Mouse (Mus musculus) neutrophil, adult 5-6 weeks (primary cell): ENCODE data around the gene Ezr. TPM values are rescaled to one million over a fixed set of nuclear protein-coding genes. Genes with fewer than 3 reads are reported as not detected.
A peak's percentile ranks its signal among the peaks of the same experiment; 100 is the strongest.
"Not testable (repeated sequence)": the region's sequence is repeated elsewhere in the genome, so short reads cannot be mapped to it uniquely, and the experiment has no call there.

Source experiments
- ATAC-seq: fragments of 151-379, 151-347 bp; 2 replicates; pipeline ENCODE4 v1.8.0; 2017; ENCODE audit warnings: mild to moderate bottlenecking, moderate TSS enrichment; ENCODE audit not compliant: insufficient number of reproducible peaks, poor library complexity, low FRiP score, severe bottlenecking; ENCODE audit errors: extremely low read depth
- total RNA-seq: library from RNA; stranded (forward); fragments of 200-1000 nt; gene quantifications from 2 replicates; pipeline ENCODE4 v1.2.3, GENCODE M21; 2017

Ezr gene
- total RNA-seq, 1 experiment from 2014 or later = 692 TPM

DNA sequence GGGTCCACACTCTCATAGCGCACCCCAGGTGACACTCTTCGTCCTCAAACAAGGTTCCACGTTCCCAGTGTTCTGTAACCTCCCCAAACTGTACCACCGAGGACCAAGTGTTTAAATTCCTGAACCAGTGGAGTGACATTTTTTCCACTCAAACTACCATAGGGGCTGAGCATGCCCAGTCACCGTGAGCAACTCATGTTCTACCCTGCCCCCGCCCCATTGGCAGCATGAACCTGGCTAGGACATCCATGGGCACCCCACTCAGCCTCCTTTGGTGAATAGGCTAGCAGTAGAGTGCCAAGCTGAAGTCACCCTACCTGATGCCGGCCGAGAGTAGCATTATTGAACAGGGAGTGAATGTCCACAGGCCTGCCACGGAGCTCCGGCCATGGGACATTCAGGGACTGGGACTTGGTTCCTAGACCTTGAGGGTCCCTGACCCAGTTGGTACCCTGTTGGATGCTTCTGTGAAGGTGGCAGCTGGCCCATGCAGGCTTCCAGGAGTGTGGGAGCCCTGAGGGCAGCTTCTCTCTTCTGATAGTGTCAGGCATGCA is 49.2 kb downstream of the Ezr start:
- no peak for ATAC-seq

DNA sequence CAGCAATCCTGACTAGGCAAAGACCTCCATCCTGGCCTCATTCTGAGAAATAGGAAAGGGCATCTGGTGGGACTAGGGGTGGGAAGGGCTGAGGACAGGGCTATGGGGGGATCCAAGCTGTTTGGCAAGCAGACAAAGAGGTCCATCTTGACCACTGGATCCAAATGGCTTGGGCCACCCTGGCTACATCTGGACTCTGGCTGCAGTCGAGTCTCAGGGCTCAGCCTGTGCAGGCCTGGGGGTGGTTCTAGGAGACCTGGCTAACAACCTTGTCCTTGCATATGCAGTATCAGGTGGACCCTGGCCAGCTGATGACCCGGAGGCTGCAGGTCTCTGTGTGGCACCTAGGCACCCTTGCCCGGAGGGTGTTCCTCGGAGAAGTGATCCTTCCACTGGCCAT is 49.9 kb downstream of the Ezr start:
- no peak for ATAC-seq

DNA sequence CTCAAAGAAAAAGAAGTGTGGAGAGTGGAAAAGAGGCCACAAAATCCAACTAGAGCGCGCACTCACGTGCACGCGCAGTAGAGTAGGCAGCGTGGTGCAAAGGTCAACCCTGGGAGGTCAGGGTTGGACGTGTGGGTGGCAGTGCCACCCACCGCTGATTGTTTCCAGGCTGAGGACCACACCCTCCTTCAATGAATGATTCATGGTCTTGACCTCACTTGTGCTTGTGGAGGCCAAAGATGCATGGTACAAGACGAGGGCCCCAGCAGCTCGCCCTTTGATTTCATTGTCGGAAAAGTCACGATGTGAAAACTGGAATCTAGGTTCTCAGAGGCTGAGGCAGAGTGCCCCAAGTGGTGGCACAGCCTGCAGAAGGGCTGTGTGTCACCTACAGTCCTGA is 51.0 kb downstream of the Ezr start:
- ATAC-seq = no peak

DNA sequence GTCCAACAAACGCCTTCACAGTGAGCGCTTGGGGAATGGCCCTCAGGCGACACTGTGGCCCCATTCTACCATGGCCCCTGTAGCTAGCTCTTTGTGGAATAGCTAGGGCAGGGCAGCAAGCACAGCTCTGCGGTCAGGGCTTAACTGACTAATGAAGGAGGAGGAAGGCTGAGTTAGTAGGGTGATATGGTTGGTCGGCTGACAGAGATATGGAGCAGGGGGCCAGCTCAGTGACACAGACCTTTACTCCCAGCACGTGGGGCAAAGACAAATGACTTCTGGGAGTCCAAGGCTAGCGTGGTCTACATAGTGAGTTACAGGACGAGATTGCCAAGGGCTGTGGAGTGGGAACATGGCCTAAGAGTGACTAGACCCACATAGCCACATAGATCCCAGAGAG is 51.5 kb downstream of the Ezr start:
- ATAC-seq = no peak

DNA sequence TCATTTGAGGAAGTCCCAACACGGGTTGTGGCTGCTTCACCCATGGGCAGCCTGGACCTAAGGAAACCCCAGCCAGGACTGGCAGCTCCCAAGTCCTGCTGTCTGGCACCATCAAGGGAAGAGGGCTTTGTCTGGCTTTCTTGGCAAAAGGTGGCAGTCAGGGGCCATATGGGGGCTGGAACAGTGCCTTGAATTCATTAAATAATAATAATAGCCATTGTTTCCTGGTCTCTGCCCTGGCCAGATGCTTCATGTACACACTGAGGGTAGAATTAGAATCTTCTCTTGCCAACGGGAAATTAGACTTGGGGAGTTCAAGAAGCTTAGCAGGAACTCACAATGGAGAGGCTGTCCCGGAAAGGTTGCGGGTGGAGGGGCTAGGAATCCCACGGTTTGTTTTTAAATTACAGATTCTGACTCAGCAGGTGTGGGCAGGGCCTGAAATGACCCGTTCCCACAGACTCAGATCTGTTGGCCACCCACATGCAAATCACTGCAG is 53.3 kb downstream of the Ezr start:
- no peak for ATAC-seq

DNA sequence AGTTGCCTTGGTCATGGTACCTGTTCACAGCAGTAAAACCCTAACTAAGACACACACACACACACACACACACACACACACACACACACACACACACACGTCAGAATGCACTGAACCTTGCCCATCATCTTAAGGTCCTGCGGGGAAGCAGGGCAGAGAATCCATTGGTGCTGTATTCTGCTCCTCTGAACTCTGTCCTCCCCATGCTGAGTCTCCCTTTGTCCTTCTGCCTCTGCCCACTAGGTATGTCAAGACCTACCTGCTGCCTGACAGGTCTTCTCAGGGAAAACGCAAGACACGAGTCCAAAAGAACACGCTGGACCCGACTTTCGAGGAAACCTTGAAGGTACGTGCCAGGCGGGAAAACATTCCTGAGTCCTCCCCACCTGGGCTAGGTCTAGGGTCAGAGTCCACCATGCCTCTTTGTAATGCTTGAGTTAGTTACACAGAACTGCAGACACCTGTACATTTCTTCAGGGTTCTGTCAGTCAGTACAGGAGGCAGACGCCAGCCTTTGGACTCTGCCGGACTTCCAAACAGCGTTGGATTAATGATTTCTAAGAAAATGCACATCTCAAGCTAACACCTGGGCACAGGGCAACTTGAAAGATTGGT is 54.5 kb downstream of the Ezr start:
- ATAC-seq = no peak

DNA sequence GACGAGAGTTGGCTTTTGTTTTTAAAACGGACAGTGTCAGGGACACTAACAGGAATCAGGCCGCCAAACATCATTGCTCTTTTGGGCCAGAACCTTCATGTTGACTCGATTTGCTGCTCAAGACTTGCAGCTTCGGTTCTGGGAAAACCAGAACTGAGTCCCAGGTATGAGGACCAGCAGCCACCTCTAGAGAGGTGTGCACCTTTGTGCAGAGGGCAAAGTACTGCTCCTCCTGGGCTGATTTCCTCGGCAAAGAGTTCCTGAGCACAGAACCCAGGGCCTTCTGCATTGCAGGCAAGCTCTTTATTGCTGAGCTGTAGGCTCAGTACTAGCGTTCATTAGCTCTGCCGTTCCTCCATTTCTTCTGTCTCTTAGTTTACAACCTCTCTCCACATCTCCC is 68.6 kb downstream of the Ezr start:
- not testable (repeated sequence) for ATAC-seq

DNA sequence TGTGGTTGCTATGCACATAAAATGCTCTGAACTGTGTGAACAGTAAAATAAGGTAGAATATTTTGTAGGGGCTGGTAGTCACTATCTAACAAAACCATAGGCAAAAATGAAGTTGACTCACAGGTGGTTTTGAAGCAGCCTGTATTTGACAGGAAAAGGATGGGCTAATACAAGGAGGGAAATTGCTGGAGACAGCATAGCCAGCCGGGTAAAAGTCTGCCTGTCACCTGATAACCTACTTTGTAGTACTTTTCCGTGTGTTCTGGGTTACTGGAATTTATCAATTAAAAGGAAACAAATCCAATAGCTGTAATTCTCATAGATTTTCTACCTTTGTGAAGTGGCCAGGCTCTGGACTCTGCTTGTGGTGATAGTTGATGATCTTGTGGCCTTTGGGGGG is 69.1 kb downstream of the Ezr start:
- ATAC-seq = not testable (repeated sequence)

DNA sequence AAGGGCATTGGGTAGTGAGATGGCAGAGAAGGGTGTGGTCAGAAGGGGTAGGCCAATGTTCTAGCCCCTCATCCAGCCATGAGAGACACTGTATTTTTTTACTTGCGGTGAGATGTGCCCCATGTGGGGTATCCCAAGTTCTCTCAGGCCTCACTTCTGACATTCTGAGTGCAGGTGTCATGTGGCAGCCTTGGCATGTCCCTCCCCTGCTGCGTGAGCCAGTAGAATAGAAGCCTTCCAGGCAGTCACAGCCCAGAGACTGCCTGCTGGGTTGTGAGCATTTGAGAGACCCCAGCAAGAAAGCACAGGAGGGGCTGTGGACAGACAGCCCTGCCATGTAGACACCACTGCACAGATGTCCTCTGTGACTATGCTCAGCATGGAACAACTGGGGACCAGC is 74.4 kb downstream of the Ezr start:
- ATAC-seq = not testable (repeated sequence)

DNA sequence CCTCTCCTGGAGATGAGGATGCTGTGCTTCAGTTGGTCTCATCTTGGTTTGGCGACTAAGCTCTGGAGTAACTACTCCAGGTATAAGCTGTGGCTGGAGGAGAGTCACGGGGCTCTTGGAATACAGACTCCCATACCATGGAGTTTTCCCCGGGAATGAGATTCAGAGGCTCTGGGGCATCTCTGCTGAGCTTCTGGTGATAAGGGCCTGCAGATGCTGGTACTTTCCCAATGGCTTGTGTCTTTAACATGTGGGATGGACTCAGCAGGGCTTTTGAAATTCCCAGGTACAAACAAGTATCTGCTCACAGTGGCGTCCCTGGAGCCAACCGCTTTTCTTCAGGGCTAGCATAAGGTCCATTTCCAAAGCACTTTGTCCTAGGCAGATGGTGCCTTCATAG is 75.2 kb downstream of the Ezr start:
- not testable (repeated sequence) for ATAC-seq

DNA sequence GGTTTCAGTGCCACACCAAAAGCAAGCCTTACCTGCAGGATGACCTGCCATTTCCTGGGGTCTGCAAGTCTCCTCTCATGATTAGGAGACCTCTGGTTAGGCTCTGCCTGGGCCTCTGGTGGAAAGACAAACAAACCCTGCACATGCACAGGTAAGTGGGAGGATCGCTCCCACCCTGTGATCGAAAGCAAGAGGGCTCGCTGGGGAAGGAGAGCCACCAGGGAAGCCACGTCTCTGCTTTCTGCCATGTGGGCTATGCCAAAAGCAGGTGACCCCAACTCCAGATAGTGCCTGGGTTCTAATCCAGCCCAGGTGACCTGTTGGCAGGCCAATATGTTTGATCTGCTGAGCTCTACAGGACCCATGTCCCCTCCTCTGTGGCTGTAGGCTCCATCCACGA is 76.1 kb downstream of the Ezr start:
- ATAC-seq = not testable (repeated sequence)

DNA sequence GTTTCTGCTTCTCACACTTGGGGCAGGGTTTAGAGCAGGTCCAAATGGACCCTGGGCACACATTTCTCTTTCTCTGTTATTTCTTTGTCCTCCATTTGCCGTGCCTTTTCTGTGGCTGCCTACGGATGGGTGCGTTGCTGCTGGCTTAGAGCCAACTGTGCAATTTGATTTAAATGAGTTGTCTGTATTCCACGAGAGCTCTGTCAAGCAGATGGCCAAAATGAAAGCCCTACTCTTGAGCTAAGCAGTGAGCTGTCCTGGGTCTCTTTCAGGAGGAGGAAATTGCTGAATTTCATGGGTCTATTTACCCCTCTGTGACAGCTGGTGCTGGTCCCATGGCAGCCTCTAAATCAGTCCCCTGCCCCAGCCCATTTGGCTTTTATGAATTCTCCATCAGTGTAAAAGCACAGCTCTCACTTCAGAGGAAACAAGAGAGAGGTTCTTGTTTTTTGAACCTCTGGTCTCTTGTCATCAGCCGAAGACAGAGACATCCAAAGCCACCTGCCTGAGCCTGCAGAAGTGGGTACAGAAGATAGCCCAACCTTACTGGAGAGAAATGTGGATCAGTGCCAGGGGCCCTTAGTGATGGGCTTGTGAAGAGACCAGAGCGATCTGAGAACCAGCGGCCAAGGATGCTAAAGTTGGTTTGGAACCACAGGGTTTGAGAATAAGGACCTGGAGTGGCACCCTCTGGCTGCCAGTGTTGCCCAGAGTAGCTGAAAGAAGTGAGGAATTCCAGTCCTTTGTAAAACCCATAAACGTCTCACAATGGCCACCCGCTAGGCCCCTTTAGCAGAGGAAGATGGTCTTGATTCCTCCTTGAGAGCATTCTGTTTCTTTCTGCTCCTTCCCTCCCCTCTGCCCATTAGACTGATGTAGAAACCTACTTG is 79.0 kb downstream of the Ezr start:
- not testable (repeated sequence) for ATAC-seq

DNA sequence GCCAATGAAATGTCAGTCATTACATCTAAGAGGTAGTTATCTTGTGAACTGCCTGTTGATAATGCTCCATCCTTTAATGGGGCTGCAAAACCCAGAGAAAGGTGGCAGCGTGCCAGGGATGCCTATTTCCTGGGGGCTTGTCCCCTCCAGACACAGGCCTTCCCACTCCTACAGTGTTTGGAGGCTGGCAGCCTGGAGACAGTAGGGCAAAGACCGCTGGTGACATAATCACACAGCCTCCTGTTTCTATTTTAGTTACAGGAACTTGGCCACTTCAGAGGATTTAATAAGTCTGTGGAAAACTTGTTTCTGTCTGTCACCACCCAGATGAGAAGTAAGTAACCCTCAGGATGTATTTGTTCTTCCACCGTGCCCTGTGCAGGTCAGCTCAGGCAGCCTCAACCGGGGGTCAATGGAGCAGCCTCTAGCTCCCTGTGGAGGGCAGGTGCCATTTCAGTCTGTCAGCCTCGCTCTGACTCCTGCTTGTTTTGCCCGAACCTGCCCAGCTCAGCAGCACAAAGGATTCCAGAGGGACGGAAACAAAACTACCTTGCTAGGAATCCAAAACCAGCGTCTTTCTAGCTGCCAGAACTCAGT is 79.9 kb downstream of the Ezr start:
- ATAC-seq = not testable (repeated sequence)

DNA sequence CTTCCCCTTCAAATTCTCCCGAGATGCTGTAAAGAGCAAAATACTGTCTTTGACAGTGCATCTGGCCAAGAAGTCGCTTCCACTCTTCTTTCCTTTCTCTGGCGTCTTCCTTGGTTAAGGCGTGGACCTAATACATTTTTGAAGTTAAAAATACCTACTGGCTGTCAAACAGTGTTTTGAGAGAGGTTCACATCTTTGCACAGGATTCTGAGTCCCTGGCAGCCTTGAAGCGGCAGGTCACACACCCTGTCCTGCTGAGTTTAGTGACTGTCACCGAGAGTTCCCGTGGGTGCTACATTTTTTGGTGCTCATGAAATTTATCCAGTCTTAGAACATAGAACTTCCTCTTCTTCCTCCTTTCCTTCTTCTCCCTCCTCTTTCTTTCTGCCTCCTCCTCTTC is 82.5 kb downstream of the Ezr start:
- ATAC-seq = not testable (repeated sequence)

DNA sequence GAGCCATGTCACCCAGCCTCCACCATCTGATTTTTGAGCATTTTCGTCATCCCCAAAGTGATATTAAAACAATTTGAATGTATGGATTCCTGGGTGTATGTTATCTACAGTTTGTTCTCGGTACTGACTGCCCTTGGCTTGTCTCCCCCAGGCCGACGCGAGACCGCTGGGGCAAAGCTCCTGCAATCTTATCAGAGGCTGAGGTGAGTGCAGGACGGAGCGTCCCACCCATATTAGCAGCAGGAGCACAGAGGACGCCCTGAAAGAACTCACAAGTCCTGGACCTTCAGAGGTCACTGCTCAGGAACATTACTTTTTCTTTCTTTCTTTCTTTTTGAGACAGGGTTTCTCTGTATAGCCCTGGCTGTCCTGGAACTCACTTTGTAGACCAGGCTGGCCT is 83.1 kb downstream of the Ezr start:
- ATAC-seq = not testable (repeated sequence)

DNA sequence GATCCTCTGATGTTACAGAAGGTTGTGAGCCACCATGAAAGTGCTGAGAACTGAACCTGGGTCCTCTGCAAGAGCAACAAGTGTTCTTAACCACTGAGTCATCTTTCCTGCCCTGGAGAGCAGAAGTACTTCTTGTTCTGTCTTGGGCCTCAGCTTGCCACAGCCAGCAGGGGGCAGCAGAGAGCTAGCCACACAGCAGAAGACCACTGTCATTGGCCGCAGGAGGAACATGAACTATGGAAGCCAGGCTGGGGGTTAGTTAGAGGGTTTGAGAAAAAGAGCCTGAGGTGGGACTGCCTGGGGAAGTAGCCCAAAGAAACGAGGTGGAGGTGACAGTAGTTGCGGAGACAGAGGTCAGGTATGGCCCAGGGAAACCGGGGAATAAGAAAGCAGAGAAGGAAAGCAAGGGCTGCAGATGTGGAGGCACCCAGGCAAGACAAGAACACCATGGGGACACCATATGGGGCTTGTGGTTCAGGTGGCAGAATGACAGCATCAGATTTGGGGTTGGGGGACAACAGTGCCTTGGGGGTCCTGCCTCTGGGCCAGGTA is 85.3 kb downstream of the Ezr start:
- ATAC-seq = peak; percentile 87

DNA sequence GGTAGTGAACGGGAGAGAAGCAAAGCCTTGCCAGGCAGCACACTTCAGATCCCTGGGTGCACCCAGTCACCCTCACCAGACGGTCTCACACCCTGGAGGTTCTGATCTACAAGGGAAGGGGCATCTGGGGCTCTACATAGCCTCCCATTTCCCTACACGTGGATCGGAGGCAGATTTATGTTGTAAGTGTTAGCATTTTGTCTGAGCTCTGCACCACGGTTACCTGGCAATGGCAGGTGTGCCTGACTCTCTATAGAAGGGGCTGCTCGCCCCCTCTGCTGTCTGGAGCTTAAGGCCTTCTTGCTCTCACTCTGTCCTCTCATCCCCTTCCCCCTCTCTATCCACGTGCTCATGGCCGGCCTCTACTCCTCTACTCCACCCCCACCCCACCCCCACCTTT is 86.1 kb downstream of the Ezr start:
- not testable (repeated sequence) for ATAC-seq

DNA sequence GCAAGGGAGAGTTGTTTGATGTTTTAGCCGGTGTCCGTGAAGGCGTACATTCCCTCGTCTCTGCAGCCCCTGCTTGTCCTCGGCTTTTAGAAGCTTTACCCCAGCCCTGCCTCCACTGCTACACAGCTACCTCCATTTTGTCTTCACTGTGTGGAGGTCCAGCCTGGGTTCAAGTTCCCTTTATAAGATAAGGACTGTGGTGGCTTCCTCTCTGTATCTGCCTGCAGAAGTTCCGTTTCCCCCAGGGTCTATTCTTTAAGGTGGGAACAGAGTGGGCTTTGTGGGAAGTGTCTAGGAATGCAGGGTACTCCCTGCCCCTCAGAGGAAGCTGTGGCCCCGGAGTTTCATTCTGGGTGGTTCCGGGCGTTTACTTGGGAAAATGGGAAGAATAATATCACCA is 86.9 kb downstream of the Ezr start:
- not testable (repeated sequence) for ATAC-seq

DNA sequence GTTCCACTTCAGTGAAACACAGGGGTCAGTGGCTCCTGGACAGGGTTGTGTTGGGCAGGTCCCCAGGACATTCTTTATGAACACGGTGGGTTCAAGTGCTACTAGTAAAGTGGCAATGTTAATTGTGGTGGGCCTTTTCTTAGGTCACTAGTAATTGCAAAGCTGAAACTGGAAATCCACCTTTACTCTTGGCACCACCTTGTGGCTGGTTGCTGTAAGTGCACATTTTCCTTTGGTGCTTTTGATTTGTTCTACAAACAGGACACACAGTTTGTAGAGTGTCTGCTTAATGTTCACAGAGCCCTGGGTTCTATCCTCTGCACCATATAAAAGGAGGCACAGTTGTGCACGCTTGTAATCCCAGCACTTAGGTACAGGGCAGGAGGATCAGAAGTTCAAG is 91.0 kb downstream of the Ezr start:
- peak; percentile 75 for ATAC-seq
